Mouse (Mus musculus) gonadal fat pad, adult 2 months (tissue): ENCODE data around the gene Ccl3. TPM values are rescaled to one million over a fixed set of nuclear protein-coding genes. Genes with fewer than 3 reads are reported as not detected.

Experiments used
- DNase-seq: peaks from one replicate; pipeline ENCODE4 v3.0.0-alpha.2; 2012; ENCODE audit warnings: low read depth
- polyA plus RNA-seq: library from polyadenylated mRNA; depleted of rRNA; stranded (reverse); fragments of >200 nt; gene quantifications from 2 replicates; pipeline ENCODE4 v1.2.3, GENCODE M21; 2012; rRNA removed

Ccl3 gene
- polyA plus RNA-seq, result 1.2 and 1.8 TPM in 2 replicates

DNA sequence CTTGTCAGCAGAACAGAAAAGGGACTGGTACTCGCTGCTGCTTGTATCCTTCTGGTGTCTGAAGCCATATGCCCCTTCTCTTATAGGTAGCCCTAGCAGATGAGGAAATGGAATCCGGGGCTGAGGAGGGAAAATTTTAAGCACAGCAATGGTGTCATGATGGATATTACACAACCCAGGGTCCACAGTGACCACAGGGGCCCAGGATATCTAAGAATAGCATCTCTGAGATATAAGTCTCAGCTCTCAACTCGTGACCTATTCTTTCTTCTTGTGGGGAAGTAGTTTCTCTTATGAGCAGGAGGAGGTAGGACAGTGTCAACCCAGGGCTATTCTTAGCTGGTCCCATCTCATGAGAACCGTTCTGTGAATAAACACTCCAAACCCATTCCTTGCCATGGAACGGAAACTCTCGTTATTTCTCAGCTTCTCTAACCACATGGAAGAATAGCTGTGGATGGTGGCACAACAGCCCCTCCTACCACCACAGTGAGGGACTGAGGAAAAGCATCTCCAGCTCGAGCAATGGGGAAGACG, at the start of gene Ccl3:
Gene Ccl3, minus strand, starts transcription at position 51 of the 537 bp plus-strand sequence.
- no peak for DNase-seq

DNA sequence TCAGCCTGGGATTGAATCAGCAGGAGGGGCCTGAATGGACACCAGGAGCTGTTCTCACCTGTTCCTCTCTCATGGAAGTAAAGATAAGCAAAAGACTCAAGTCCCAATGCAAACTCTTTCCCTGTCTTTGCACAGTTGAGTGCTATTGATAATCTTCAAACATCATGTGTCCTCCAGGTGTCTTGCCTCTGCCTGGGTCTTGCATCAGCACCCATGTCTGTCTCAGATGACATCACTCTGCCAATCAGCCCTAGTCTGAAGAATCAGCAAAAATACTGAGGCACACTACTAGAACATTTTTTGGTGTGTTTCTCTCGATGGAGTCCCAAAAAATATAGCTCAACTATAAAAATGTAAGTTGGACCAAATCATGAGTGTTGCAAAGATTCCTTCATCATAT, 42.9 kb upstream of the Ccl3 start:
- DNase-seq, result no peak

DNA sequence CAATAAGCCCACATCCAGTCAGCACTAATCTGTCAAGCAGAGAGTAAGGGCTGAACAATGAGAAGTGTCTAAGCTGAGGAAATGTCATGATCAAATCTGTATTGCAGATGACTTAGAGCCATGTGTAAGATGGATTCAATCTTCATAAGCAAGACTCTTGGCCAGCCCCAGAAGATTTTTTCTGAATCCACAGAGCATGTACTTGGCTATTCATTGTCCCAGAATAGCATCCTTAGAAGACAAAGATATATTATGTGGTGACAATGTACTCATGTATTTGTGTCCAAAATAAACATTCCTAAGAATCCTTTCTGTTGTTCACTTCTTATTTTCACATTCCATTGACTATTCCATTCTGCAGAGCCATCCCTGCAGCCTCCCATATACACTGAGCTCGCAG, 40.8 kb upstream of the Ccl3 start:
- no peak for DNase-seq

DNA sequence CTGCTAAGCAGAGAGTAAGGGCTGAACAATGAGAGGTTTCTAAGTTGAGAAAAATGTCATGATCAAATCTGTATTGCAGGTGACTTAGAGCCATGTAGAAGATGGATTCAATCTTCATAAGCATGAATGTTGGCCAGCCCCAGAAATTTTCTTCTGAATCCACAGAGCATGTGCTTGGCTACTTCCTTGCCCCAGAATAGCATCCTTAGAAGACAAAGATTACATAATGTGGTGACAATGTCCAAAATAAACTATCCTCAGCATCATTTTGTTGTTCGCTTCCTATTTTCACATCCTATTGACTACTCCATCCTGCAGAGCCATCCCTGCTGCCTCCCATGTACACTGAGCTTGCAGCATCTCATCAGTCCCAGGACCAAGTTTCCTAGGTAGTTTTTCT, 26.5 kb upstream of the Ccl3 start:
- DNase-seq, result no peak

DNA sequence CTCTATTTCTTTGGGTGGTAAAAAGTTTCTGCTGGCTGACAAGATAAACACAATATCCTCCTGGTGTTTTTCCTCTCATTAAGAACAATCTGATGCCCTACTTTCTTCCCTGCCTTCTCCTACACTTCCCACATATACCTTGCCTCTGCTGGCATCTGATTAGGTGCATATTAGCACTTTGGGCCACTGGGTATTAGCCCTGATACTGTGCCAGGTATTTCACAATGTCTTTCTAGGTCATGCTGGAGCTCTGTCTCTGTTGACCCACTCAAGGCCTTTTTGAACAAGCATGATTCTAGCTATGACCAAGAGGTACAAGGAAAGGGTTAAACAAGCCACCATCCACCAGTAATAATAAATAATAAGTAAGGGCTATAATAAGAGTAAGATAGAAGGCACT, 22.6 kb upstream of the Ccl3 start:
- DNase-seq, result peak; percentile 52

DNA sequence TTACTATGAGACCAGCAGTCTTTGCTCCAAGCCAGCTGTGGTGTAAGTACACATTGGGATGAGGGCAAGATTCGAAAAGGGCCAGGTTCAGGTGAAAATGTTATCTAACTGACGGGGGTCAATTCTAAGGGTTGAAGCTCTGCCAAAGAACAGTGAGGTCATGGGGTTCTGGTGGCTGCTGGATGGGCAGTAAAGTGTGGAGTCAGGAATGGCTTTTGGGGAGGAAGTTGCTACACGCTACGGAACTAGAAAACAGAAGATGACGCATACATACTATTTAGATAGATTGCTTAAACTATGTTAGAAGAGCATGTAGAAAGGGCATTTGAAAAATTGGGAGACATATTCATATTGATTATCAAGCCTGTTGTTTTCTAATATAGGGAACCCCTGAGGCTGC, 14.4 kb upstream of the Ccl3 start:
- DNase-seq, result no peak

DNA sequence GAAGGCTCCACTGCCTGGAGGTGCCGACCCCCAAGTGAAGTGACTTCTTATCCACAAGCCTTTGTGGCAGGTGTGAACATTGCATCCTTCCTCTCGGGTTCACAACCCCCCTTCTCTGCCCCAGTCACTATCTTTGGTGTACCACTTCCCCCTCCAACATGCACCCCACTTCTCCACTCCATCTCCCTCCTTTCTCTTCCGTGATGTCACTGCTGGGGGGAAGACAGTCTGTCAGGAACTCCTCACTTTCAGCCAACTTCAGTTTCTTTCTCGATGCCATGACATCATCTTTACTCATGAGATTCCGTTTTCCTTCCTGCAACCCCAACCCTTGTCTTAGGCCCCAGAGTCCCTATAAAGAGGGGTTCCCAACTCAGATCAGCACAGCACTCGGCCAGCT, 13.0 kb upstream of the Ccl3 start, which contains the start of gene Ccl4:
Gene Ccl4, plus strand, starts transcription at position 381 of the 400 bp plus-strand sequence.
- no peak for DNase-seq

DNA sequence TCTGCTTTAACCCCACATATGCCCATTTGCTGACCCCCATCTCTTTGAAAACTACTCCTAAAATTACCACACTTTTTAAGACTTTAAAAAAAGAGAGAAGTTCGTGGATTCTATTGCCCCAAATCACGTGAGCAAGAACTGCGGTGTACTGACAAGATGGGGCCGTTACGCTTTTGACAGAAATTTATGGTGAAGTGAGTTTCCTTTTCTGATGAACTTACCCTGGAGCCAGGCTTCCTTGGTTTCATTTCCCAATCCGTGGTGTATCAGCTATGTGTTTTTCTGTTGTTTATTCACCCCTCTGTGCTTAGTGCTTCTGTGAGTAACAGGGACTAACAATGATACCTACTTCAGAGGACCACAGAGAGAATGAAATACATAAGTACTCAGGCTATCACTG, 9.6 kb upstream of the Ccl3 start:
- no peak for DNase-seq

DNA sequence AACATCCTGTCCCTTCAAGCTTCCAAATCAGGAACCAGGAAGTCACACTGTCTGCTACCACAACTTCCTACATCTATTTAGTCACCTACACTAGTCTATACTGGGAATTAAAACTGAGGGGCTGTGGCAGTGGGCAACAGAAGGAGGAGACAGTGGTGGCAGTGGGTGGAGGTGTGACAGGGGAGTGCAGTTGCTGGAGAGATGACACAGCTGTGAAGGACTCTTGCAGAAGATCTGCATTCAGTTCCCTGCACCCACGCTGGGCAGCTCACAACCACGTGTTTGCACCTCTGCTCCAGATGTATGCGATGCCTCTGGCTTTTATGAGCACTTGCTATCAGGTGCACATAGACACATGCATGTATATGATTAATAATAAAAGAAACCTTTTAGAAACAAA, 8.4 kb upstream of the Ccl3 start:
- no peak for DNase-seq

DNA sequence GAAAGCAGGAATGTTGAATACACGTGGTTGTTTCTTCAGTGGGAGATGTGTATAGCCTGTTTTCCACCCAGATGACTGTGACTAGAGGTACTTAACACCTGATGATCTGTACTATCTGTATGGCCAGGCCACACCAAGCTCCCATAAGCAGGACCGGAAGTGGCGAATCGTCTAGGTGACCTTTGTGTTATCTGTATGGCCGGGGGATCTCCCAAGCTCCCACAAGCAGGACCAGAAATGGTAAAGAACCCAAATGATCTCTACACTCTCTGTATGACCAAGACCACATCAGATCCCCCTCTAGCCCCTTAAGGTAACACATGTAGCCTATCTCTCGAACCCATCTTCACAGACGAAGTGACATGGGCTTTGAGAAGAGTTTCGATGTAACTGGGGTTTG, 5.5 kb upstream of the Ccl3 start:
- DNase-seq, result no peak

DNA sequence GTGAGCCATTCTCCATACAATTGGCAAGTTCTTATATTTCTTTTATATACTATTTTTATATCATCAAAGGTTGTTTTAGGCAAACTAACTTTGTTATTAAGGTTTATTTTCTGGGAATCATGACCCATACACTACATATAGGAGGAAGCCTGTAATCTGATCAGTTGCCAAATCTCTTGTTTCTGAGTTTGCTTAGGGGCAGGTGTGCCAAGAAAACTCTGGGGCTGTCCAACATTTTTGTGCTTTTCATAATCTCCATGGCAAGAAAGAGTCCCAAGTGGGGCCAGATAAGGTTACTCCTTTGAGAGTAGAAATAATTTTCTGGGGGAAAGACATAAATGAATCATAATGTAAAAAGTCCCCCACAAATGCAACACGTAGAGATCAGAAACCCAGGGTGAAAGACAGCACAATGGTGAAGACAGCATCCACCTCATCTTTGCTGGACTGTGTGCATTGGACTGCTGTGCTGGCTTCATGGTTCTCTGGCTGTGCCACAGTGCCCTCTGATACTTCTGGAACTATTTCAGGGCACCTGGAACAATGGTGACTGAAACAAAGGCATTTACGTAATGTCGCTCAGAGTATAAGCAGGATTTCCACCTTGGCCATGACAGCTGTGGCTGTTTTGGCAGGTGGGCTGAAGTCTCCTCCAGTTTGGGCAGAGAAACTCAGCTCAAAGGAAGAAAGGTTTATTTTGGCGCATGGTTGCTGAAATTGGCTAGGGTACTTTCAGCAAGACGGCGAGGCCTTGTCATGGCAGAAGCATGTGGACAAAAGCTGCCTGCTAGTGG, 2.6 kb downstream of the Ccl3 start:
- DNase-seq, result peak; percentile 85

DNA sequence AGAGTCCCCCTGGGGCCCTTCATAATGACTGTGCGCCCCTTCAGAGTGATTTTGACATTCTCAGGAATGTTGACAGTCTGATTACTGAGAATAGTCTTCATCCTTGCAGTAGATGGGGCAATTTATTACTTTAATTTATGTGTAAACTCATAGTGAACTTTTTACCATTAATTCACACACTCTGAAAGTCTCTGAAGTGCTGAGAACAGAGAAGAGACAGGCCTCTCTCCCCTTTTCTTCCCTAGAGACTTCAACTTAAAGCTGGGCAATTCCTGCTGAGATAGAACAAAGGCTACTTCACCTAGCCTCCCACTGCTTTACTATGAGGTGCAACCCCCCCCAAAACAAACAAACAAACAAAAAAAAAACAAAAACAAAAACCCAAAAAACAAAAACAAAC, 3.6 kb downstream of the Ccl3 start, which contains the start of gene Rpl9-ps1:
Gene Rpl9-ps1, minus strand, starts transcription at position 101 of the 400 bp plus-strand sequence.
- DNase-seq, result no peak

DNA sequence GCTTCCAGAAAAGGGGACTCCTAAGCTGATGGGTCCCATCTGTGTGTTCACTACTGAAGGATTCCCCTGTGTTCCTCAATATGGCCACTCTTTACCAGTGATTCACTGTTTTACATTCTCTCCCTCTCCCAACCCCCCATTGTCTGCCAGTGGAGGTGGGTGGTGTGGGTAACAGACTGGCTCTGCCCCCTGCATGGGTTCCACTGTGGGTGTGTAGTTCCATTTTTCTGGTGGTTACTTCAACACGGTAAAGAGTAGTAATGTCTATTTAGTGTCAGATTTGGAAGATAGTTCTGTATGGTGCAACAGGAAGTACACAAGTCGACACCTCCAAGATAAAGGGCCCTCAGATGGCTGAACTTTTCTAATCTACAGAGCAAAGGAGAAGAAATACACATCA, 7.9 kb downstream of the Ccl3 start:
- no peak for DNase-seq

DNA sequence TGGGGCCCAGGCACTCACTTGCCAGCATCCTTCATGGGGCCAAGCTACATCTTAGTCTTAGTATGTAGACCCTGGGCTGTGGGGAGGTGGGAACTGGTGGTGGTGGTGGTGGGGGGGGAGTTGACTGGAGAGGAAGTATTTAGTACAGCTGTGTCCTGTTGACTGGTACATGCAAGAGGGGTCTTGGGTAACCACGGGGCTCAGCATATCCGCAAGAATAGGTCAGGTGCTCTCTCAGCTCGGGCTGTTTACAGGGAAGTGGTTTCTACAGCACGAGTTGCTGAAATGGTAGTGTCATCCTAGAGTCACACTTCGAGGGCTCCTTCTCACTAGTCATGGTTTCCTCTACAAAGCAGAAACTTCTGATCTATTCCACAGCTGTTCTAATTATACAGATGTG, 9.0 kb downstream of the Ccl3 start:
- DNase-seq, result no peak

DNA sequence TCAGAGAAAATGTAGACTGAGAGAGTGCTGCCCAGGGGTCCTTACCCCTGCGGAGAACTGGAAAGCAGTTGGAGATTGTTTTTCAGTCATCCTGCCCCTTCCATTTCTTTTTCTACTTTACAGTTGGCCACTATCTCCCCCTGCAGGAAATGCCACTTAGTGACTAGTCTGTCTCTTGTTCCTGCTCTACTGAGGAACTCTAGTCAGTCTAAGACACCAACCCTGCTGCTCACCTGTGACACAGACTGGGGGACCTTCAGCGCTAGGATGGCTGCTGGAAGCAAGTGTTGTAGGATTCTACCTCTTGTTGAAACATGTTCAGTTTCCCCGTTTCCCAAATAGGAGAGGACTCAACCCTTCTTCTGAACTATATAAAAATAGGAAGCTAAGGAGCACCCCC, 9.6 kb downstream of the Ccl3 start:
- no peak for DNase-seq

DNA sequence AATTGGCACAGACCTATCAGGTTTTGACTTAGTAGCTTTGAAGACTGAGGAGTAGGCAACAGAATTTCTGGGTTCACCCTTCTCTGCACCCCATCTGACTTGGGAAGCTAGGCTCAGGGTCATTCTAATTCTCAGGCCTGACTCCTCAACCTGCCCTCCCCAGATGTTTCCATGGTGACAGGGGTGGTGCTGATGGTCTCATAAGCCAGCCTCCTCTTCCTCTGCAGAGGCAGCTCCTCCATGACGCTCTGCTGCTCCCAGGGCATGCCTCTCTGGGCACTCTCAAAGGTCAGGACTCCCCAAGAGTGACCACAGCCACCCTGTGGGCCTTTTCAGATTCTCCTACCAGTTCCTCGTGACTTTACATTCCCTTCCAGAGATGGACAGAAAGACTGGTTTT, 10.2 kb downstream of the Ccl3 start:
- DNase-seq, result no peak

DNA sequence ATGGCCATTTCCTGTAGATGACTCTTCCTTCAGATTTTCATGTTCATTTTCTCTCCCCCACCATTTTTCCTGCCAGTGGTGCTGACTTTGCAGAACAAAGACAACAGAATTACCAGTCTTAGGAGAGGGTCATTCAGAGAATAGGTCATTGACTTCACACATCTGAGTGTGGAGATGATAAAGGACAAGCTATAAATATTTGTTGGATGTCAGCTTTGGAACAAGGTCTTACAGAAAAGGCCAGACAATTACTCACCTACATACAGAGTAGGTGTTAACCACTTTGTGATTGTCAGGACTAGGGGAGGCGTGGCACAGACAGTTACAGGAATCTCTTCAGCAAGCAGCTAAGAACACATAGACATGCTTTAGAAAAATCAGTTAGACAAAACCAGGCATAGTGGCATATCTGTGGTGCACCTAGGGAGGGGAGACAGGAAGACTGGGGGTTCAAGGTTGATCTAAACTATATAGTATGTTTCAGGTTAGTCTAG, 12.4 kb downstream of the Ccl3 start:
- no peak for DNase-seq

DNA sequence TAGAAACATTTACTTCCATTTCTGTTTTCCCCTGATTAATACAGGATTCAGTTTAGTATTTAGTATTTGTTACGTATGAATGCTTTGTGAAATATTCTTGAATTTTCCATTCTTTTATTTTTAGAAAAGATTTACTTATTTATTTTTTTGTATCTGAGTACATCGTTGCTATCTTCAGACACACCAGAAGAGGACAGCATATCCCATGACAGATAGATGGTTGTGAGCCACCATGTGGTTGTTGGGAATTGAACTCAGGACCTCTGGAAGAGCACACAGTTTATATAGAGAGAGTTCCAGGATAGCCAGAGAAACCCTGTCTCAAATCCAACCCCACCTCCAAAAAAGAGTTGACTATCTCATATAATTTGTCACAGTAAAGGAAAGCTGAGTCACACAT, 14.3 kb downstream of the Ccl3 start:
- no peak for DNase-seq

DNA sequence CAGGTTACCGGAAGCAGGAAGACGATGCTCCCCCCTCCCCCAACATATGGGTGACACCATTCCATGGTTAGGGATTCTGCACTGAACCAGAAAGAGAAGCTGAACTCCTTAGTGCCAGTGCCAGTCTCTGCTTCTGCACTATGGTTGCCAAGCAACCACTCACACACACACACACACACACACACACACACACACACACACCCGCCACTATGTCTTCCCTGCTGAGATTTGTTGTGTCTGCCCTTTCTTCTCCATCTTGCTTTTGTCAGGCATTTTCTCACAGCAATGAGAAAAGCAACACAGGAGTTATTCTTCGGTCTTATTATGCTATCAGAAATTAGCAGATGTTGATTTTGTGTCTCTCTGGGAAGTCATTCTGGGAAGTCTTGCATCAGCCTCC, 14.7 kb downstream of the Ccl3 start:
- no peak for DNase-seq

DNA sequence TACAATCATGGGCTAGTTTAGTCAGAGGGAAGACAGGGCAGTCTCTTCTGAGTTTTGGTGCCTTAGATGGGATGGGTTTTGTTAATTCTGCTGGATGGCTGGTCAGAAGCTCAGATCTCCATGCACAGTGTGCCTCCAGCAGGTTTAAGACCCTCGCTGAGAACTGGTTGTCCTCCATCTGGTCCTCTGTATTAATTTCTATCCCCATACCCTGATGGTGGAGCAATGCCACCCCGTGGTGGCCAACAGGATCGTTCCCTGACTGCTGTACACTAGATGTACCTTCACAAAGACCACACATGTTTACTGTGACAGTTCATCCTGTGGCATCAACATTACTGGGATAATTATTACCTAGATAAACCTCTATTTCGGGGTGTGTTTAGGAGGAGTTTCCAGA, 16.4 kb downstream of the Ccl3 start:
- DNase-seq, result no peak

DNA sequence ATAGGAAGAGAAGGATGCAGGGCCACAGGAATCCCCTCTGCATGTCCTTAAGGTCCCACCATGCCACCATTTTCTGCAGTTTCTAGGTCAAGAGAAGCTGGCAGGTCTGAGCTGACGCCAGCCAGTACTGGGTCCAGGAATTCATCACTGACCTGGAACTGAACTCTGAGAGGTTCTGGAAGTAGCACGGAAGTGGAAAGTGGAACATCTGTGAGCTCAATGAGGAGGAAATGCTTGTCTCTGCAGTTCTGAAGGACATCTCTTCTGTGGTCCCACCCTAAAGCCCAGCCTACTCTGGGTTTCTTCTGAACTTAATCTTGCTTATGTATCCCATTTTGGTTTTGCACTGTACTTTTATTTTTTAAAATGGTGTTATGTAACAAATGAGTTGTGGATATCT, 18.1 kb downstream of the Ccl3 start:
- no peak for DNase-seq

DNA sequence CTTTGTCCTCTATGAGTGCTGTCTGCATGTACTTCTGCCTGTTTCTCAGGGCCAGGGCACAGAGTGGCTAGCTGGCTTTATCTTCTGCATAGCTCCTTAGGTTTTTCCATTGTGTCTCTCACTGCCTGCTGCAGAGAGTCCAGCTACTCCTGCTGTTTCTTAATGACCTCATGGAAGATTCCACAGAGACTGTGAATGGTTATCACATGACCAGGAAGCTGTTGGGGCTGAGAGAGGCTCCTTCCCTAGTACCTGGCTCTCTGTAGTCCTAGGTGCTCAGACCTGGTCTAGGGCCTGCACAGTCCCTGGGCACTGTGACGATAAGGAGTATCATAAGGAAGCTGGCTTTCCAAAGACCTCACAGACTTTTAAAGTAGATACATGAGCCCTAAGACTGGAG, 18.5 kb downstream of the Ccl3 start:
- no peak for DNase-seq

DNA sequence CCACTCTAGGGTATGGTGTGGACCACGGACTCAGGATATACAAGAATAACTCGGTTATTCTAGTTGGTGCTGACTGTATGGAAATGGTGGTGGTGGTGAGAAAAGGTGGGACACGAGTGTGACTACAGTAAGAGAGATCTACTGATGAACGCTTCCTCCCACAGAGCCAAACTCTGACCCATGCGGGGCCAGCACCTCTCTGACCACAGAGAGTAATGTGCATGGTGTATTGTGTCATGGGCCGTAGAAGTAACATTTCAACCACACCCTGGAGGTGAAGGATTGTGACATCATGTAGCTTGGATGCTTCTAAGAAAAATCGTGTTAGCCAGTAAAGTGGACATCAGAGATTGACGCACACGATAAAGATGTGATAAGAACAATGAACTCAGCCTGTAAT, 20.3 kb downstream of the Ccl3 start:
- DNase-seq, result no peak

DNA sequence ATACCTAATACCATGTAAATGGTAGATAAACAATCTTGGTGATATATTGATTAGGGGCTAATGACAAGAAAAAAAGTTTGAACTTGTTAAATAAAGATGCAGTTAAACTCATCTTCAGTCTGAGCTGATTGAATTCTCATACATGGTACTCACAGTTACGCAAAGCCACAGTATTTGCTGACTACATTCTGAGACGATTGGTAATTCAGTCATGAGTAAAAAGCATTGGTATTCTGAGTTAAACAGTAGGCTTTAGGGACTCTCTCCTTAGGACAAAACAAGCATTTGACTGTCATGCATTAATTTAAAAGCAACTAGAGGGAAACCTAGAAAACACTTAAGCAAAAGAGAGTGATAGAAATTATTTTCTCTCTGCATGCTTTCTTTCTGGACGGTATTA, 25.6 kb downstream of the Ccl3 start:
- no peak for DNase-seq
